Mouse (Mus musculus): ENCODE data around the gene S100a16. TPM values are rescaled to one million over a fixed set of nuclear protein-coding genes. Genes with fewer than 3 reads are reported as not detected.

S100a16 gene
- polyA plus RNA-seq, 1 experiment from 2014 or later, result 252 TPM

- H3K9me3 ChIP-seq (replicated peaks; ENCODE audit: low read length), result no peaks in the 10 kb centered on the region
- no peak for ATAC-seq (replicated peaks; ENCODE audit: low FRiP score, low read depth)
- no peaks in the 10 kb centered on the region for H3K4me1 ChIP-seq (replicated peaks; ENCODE audit: insufficient read depth, low read length)
- no peak for TF ChIP-seq CTCF (IDR thresholded peaks at IDR 0.05; ENCODE audit: low read depth)
- DNase-seq (ENCODE audit: low spot score), result no peak
- H3K27me3 ChIP-seq (ENCODE audit: insufficient read depth, low read length), result no peaks in the 10 kb centered on the region
- H3K27ac ChIP-seq, result no peak overlapping the region
- 78% methylated on average over 2 of the region's 2 CpGs for WGBS
- no peak overlapping the region for H3K9ac ChIP-seq (ENCODE audit: low read depth, low read length)
- H3K4me2 ChIP-seq (ENCODE audit: low read length), result no peak overlapping the region
- H3K4me3 ChIP-seq (replicated peaks; ENCODE audit: low read depth, low read length), result no peak overlapping the region
- no peaks in the 10 kb centered on the region for H3K36me3 ChIP-seq (ENCODE audit: insufficient read depth, low read length)
Observed at GRCm38 (mm10) chr3:90550421-90550790, 13.4 kb downstream of the S100a16 start.

- Histone ChIP-seq H3K4me3 (replicated peaks; ENCODE audit: low read depth, low read length) (no peak overlapping the region), H3K4me1 (replicated peaks; ENCODE audit: insufficient read depth, low read length) (no peaks in the 10 kb centered on the region), H3K4me2 (ENCODE audit: low read length) (no peak overlapping the region), H3K27ac (no peak overlapping the region), H3K9ac (ENCODE audit: low read depth, low read length) (no peak overlapping the region), H3K36me3 (ENCODE audit: insufficient read depth, low read length) (no peaks in the 10 kb centered on the region), H3K27me3 (ENCODE audit: insufficient read depth, low read length) (no peaks in the 10 kb centered on the region), H3K9me3 (replicated peaks; ENCODE audit: low read length) (no peaks in the 10 kb centered on the region)
- TF ChIP-seq CTCF (IDR thresholded peaks at IDR 0.05; ENCODE audit: low read depth), result no peak
- ATAC-seq (replicated peaks; ENCODE audit: low FRiP score, low read depth) (no peak), DNase-seq (ENCODE audit: low spot score) (no peak)
- WGBS, result 82% methylated on average over 2 of the region's 2 CpGs
Observed at GRCm38 (mm10) chr3:90552231-90552630, 15.2 kb downstream of the S100a16 start.

GRCm38 (mm10) chr3:90555954-90556353 lies 18.9 kb downstream of the S100a16 start:
- H3K27ac ChIP-seq, result no peak overlapping the region
- WGBS, result 69% methylated on average over 5 of the region's 5 CpGs
- H3K9ac ChIP-seq (ENCODE audit: low read depth, low read length), result no peak overlapping the region
- H3K4me2 ChIP-seq (ENCODE audit: low read length), result no peak overlapping the region
- no peak for TF ChIP-seq CTCF (IDR thresholded peaks at IDR 0.05; ENCODE audit: low read depth)
- no peaks in the 10 kb centered on the region for H3K9me3 ChIP-seq (replicated peaks; ENCODE audit: low read length)
- ATAC-seq (replicated peaks; ENCODE audit: low FRiP score, low read depth), result no peak
- no peaks in the 10 kb centered on the region for H3K36me3 ChIP-seq (ENCODE audit: insufficient read depth, low read length)
- no peak overlapping the region for H3K4me3 ChIP-seq (replicated peaks; ENCODE audit: low read depth, low read length)
- H3K27me3 ChIP-seq (ENCODE audit: insufficient read depth, low read length), result no peaks in the 10 kb centered on the region
- H3K4me1 ChIP-seq (replicated peaks; ENCODE audit: insufficient read depth, low read length), result no peaks in the 10 kb centered on the region
- DNase-seq (ENCODE audit: low spot score), result no peak

GRCm38 (mm10) chr3:90560008-90560628 lies 23.1 kb downstream of the S100a16 start, which contains the start of gene S100a3:
S100a3 (plus strand) TSS chr3:90560578.
- Histone ChIP-seq H3K9ac (ENCODE audit: low read depth, low read length) (no peak within 1 kb of the TSS), H3K4me3 (replicated peaks; ENCODE audit: low read depth, low read length) (no peak within 1 kb of the TSS), H3K27me3 (ENCODE audit: insufficient read depth, low read length) (no peaks in the 10 kb centered on the region), H3K4me1 (replicated peaks; ENCODE audit: insufficient read depth, low read length) (no peaks in the 10 kb centered on the region), H3K4me2 (ENCODE audit: low read length) (no peak within 1 kb of the TSS), H3K9me3 (replicated peaks; ENCODE audit: low read length) (no peaks in the 10 kb centered on the region), H3K36me3 (ENCODE audit: insufficient read depth, low read length) (no peaks in the 10 kb centered on the region), H3K27ac (no peak within 1 kb of the TSS)
- ATAC-seq (replicated peaks; ENCODE audit: low FRiP score, low read depth), result no peak
- no peak for DNase-seq (ENCODE audit: low spot score)
- no peak for TF ChIP-seq CTCF (IDR thresholded peaks at IDR 0.05; ENCODE audit: low read depth)
- 62% methylated on average over 6 of the region's 6 CpGs for WGBS

- Histone ChIP-seq H3K4me2 (ENCODE audit: low read length) (no peak overlapping the region), H3K27ac (no peak overlapping the region), H3K9ac (ENCODE audit: low read depth, low read length) (no peak overlapping the region), H3K9me3 (replicated peaks; ENCODE audit: low read length) (no peaks in the 10 kb centered on the region), H3K4me3 (replicated peaks; ENCODE audit: low read depth, low read length) (no peak overlapping the region), H3K4me1 (replicated peaks; ENCODE audit: insufficient read depth, low read length) (no peaks in the 10 kb centered on the region), H3K27me3 (ENCODE audit: insufficient read depth, low read length) (no peaks in the 10 kb centered on the region), H3K36me3 (ENCODE audit: insufficient read depth, low read length) (no peaks in the 10 kb centered on the region)
- TF ChIP-seq CTCF (IDR thresholded peaks at IDR 0.05; ENCODE audit: low read depth), result no peak
- ATAC-seq (replicated peaks; ENCODE audit: low FRiP score, low read depth), result no peak
- WGBS, result 87% methylated on average over 5 of the region's 5 CpGs
- DNase-seq (ENCODE audit: low spot score), result no peak
Observed at GRCm38 (mm10) chr3:90574691-90575090, 37.6 kb downstream of the S100a16 start.

GRCm38 (mm10) chr3:90575320-90575719 lies 38.3 kb downstream of the S100a16 start:
- H3K27ac ChIP-seq, result no peak overlapping the region
- no peak overlapping the region for H3K9ac ChIP-seq (ENCODE audit: low read depth, low read length)
- H3K9me3 ChIP-seq (replicated peaks; ENCODE audit: low read length), result no peaks in the 10 kb centered on the region
- H3K4me1 ChIP-seq (replicated peaks; ENCODE audit: insufficient read depth, low read length), result no peaks in the 10 kb centered on the region
- no peak overlapping the region for H3K4me2 ChIP-seq (ENCODE audit: low read length)
- DNase-seq (ENCODE audit: low spot score) (no peak), ATAC-seq (replicated peaks; ENCODE audit: low FRiP score, low read depth) (no peak)
- H3K27me3 ChIP-seq (ENCODE audit: insufficient read depth, low read length), result no peaks in the 10 kb centered on the region
- no peaks in the 10 kb centered on the region for H3K36me3 ChIP-seq (ENCODE audit: insufficient read depth, low read length)
- WGBS, result 69% methylated on average over 3 of the region's 3 CpGs
- no peak overlapping the region for H3K4me3 ChIP-seq (replicated peaks; ENCODE audit: low read depth, low read length)
- TF ChIP-seq CTCF (IDR thresholded peaks at IDR 0.05; ENCODE audit: low read depth), result no peak
